Mouse (Mus musculus) hindbrain, embryonic 16.5 days (tissue): ENCODE data around the gene Abl1. TPM values are rescaled to one million over a fixed set of nuclear protein-coding genes. Genes with fewer than 3 reads are reported as not detected.

Experiments
- ATAC-seq: fragments of 200-750 bp; cut with Nextera tagmentation; 2 replicates; pipeline ENCODE4 v1.8.0; 2017; ENCODE audit warnings: moderate TSS enrichment, moderate library complexity
- H3K27ac ChIP-seq: fragments of 300-500 bp; sonication (generic); 2 replicates; pipeline ENCODE4 v1.5.1; 2014; ENCODE audit warnings: low read depth, mild to moderate bottlenecking, control low read depth, low read length, moderate library complexity
- H3K27me3 ChIP-seq: fragments of 300-500 bp; sonication (generic); replicated peaks from 2 replicates; pipeline ENCODE4 v1.6.1; 2014; ENCODE audit warnings: low read length; ENCODE audit not compliant: control insufficient read depth, insufficient read depth
- H3K36me3 ChIP-seq: fragments of 300-500 bp; sonication (generic); 2 replicates; pipeline ENCODE4 v1.6.1; 2014; ENCODE audit warnings: mild to moderate bottlenecking, low read length, moderate library complexity, mixed read lengths; ENCODE audit not compliant: control insufficient read depth, insufficient read depth
- H3K4me1 ChIP-seq: fragments of 300-500 bp; sonication (generic); 2 replicates; pipeline ENCODE4 v1.6.1; 2014; ENCODE audit warnings: low read depth, low read length; ENCODE audit not compliant: control insufficient read depth, insufficient read depth
- H3K4me2 ChIP-seq: fragments of 300-500 bp; sonication (generic); 2 replicates; pipeline ENCODE4 v1.6.1; 2014; ENCODE audit warnings: mild to moderate bottlenecking, low read length, control low read depth, moderate library complexity
- H3K4me3 ChIP-seq: fragments of 300-500 bp; sonication (generic); 2 replicates; pipeline ENCODE4 v1.5.1; 2014; ENCODE audit warnings: mild to moderate bottlenecking, low read length, control low read depth, moderate library complexity
- H3K9ac ChIP-seq: fragments of 300-500 bp; sonication (generic); 2 replicates; pipeline ENCODE4 v1.6.1; 2014; ENCODE audit warnings: low read depth, mild to moderate bottlenecking, control low read depth, low read length, moderate library complexity
- H3K9me3 ChIP-seq: fragments of 300-500 bp; sonication (generic); 2 replicates; pipeline ENCODE4 v1.6.1; 2014; ENCODE audit warnings: mild to moderate bottlenecking, low read length, moderate library complexity; ENCODE audit not compliant: control insufficient read depth
- WGBS: fragments of 180-500 bp; shearing (Covaris S2); extraction: QIAGEN DNeasy Blood & Tissue Kit; methylation state at CpG from one replicate; pipeline ENCODE4 v1.1.7; 2014; 5-methylcytosine and 5-hydroxymethylcytosine counted together
- polyA plus RNA-seq: library from polyadenylated mRNA; unstranded; fragments of >200 nt; fragmentation: Nextera tagmentation; extraction: Ambion mirVana; gene quantifications from 2 replicates; pipeline ENCODE4 v1.2.1, GENCODE M21; 2015

Gene Abl1
- polyA plus RNA-seq, 1 experiment from 2014 or later: 13.2 TPM

GRCm38 (mm10) chr2:31828311-31828825 lies 140.2 kb downstream of the Abl1 start:
- no peak overlapping the region for H3K4me3 ChIP-seq
- H3K9me3 ChIP-seq: no peaks in the 10 kb centered on the region
- ATAC-seq: peak; percentile 48

GRCm38 (mm10) chr2:31836091-31836490 lies 147.9 kb downstream of the Abl1 start:
- no peak overlapping the region for H3K27ac ChIP-seq
- no peak overlapping the region for H3K9ac ChIP-seq
- H3K9me3 ChIP-seq: no peaks in the 10 kb centered on the region
- H3K36me3 ChIP-seq: no peaks in the 10 kb centered on the region
- no peaks in the 10 kb centered on the region for H3K4me1 ChIP-seq
- H3K4me2 ChIP-seq: no peak overlapping the region
- WGBS: 50% methylated on average over 10 of the region's 10 CpGs
- ATAC-seq: no peak
- H3K4me3 ChIP-seq: no peak overlapping the region
- peaks cover 4% of the 10 kb centered on the region; the same call in 1 of the 2 replicates for H3K27me3 ChIP-seq

More at GRCm38 (mm10) chr2:31828311-31828825, 140.2 kb downstream of the Abl1 start:
- Histone ChIP-seq H3K27me3 (no peaks in the 10 kb centered on the region; the same call in 1 of the 2 replicates), H3K9ac (no peak overlapping the region), H3K36me3 (no peaks in the 10 kb centered on the region), H3K4me1 (peaks cover 15% of the 10 kb centered on the region), H3K4me2 (no peak overlapping the region), H3K27ac (no peak overlapping the region; the same call in 1 of the 2 replicates)
- 4% methylated on average over 4 of the region's 4 CpGs for WGBS

DNA sequence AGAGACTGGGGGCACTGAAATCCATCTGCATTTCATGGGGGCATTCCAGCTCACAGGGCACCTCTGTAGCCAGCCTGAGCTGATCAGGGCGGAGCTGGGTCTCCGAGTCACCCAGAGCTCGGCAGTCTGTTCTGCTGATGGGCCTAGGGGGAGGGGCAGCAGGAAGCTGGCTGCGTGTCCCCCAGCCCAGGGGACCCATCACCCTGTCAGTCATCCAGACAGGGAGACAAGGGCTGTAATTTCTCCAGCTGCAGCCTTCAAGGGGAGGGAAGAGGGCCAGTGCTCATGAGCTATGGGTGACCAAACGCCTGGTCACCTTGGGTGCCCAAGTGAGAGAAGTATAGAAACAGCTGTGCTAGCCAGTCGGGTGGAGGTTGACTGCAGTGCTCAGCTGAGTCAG lies 148.8 kb downstream of the Abl1 start:
- Histone ChIP-seq H3K4me1 (no peaks in the 10 kb centered on the region), H3K4me2 (no peak overlapping the region), H3K27me3 (peaks cover 4% of the 10 kb centered on the region; the same call in 1 of the 2 replicates), H3K4me3 (no peak overlapping the region), H3K9me3 (no peaks in the 10 kb centered on the region), H3K27ac (no peak overlapping the region), H3K9ac (no peak overlapping the region), H3K36me3 (no peaks in the 10 kb centered on the region)
- 28% methylated on average over 6 of the region's 6 CpGs for WGBS
- ATAC-seq: no peak

GRCm38 (mm10) chr2:31838868-31839267 lies 150.7 kb downstream of the Abl1 start:
- Histone ChIP-seq H3K27me3 (peaks cover 6% of the 10 kb centered on the region), H3K4me1 (no peaks in the 10 kb centered on the region), H3K27ac (no peak overlapping the region), H3K9ac (no peak overlapping the region), H3K9me3 (no peaks in the 10 kb centered on the region), H3K4me3 (no peak overlapping the region), H3K36me3 (no peaks in the 10 kb centered on the region), H3K4me2 (no peak overlapping the region)
- ATAC-seq: no peak
- 35% methylated on average over 1 of the region's 1 CpGs for whole genome bisulfite sequencing

GRCm38 (mm10) chr2:31844729-31845136 lies 156.6 kb downstream of the Abl1 start:
- H3K27ac ChIP-seq: no peak overlapping the region
- no peaks in the 10 kb centered on the region for H3K9me3 ChIP-seq
- peak; percentile 34; the same call in 1 of the 2 replicates for ATAC-seq
- H3K4me2 ChIP-seq: peak overlapping the region; percentile 8; the same call in 1 of the 2 replicates
- 2% methylated on average over 10 of the region's 10 CpGs for WGBS
- peaks cover 27% of the 10 kb centered on the region for H3K27me3 ChIP-seq
- no peak overlapping the region for H3K9ac ChIP-seq
- H3K4me1 ChIP-seq: peaks cover 24% of the 10 kb centered on the region
- H3K36me3 ChIP-seq: no peaks in the 10 kb centered on the region
- H3K4me3 ChIP-seq: peak overlapping the region; percentile 64

- Histone ChIP-seq H3K36me3 (no peaks in the 10 kb centered on the region), H3K4me2 (peak overlapping the region; percentile 99), H3K9me3 (no peaks in the 10 kb centered on the region), H3K27me3 (peaks cover 27% of the 10 kb centered on the region), H3K9ac (peak overlapping the region; percentile 74), H3K27ac (no peak overlapping the region), H3K4me1 (peaks cover 24% of the 10 kb centered on the region), H3K4me3 (peak overlapping the region; percentile 64)
- WGBS: 3% methylated on average over 20 of the region's 26 CpGs
- ATAC-seq: no peak
Observed at GRCm38 (mm10) chr2:31845512-31845895, 157.3 kb downstream of the Abl1 start.

GRCm38 (mm10) chr2:31845896-31846691 lies 157.9 kb downstream of the Abl1 start, which contains the start of gene Fibcd1:
Gene Fibcd1 (minus strand): TSS chr2:31846005.
- H3K4me1 ChIP-seq: peaks cover 24% of the 10 kb centered on the region
- no peaks in the 10 kb centered on the region for H3K9me3 ChIP-seq
- H3K27me3 ChIP-seq: peaks cover 27% of the 10 kb centered on the region
- peak within 1 kb of the TSS; percentile 74 for H3K9ac ChIP-seq
- no peak within 1 kb of the TSS for H3K27ac ChIP-seq
- no peaks in the 10 kb centered on the region for H3K36me3 ChIP-seq
- under 1% methylated on average over 67 of the region's 88 CpGs for WGBS
- ATAC-seq: 0 out of 2 replicates have a peak, but pooled peaks have one; percentile 41
- H3K4me2 ChIP-seq: peak within 1 kb of the TSS; percentile 99
- peak within 1 kb of the TSS; percentile 64 for H3K4me3 ChIP-seq

DNA sequence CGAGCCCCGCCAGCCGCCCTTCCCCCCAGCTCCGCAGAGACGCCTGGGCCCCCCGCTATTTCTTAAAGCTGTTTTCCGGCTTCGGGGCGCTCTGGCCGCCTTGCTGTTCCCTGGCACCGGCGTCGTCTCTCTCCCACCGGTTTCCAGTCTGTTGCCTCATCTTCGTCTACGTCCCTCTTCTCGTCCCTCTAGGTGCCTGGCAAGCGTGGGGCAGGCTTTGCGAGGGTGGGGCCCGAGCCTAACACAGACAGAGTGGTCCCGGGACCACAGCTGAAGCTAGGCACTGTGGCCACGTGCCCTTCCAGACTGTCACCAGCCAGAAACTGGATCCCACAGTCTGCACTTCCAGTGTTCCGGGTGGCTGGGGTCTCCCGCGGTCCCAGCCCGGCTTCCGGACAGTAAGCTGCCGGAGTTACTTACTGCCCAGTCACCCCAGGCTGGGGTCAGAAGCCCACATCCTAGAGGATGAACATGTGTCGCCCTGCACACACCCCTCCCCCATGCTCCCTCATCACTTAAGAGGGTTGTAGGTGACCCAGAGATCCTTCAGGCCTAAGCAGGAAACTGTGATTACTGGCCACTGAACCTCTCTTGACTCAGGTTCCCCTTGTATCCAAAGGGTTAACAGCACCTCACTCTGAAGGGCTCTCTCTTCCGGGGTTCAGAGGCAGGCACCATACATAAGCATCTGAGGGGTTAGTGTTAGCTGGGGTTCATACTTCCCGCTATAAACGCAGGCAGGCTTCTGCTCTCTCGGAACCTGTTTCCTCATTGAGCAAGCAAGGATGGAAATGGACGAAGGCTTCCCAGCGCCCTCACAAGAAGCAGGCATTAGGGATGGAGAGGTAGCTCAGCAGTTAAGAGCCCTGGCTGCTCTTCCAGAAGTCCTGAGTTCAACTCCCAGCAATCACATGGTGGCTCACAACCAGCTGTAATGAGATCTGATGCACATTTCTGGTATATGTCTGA lies 158.8 kb downstream of the Abl1 start:
- peaks cover 27% of the 10 kb centered on the region for H3K27me3 ChIP-seq
- 3% methylated on average over 35 of the region's 35 CpGs for WGBS

More for the DNA sequence above, 158.8 kb downstream of the Abl1 start:
- Histone ChIP-seq H3K4me1 (peaks cover 24% of the 10 kb centered on the region), H3K9me3 (no peaks in the 10 kb centered on the region), H3K4me3 (peak overlapping the region; percentile 64), H3K36me3 (no peaks in the 10 kb centered on the region), H3K27ac (no peak overlapping the region), H3K4me2 (peak overlapping the region; percentile 99), H3K9ac (peak overlapping the region; percentile 74)
- ATAC-seq: 0 out of 2 replicates have a peak, but pooled peaks have one; percentile 8
